In genomic region chr10:61074643-61075042, GRCm38 (mm10) we compare ENCODE assay signal across 18 mouse cellular contexts. TPM values are rescaled to one million over a fixed set of nuclear protein-coding genes. Genes with fewer than 3 reads are reported as not detected.
"Had no signal": no experiment of that assay in that cellular context is flagged by ENCODE, and none has a peak within 500 bp of the region (broad histone marks: within the 10 kb centered on the region; RNA-seq: fewer than 3 reads in every experiment).

No protein-coding gene starts in this region.

- H3K27ac ChIP-seq: lung, embryonic 15.5 days; macrophage; midbrain, embryonic 13.5 days; midbrain, embryonic 15.5 days; neural tube, embryonic 12.5 days; stomach, embryonic 15.5 days; stomach, postnatal 0 days had no signal

- H3K9ac ChIP-seq: lung, embryonic 15.5 days; midbrain, embryonic 13.5 days; midbrain, embryonic 15.5 days; neural tube, embryonic 12.5 days; stomach, embryonic 15.5 days had no signal

- DNase-seq: lung, adult 2 months; lung, postnatal 14 days; lung, postnatal 36 days; right cerebral cortex, postnatal 14 days; thymus, adult 2 months; thymus, postnatal 25 days had no signal

- H3K4me2 ChIP-seq: lung, embryonic 15.5 days; midbrain, embryonic 11.5 days; midbrain, embryonic 13.5 days; midbrain, embryonic 15.5 days; neural tube, embryonic 12.5 days; stomach, embryonic 15.5 days had no signal

- H3K4me1 ChIP-seq: lung, embryonic 15.5 days; megakaryocyte, embryonic 14.5 days; midbrain, embryonic 13.5 days; midbrain, embryonic 15.5 days; stomach, embryonic 15.5 days had no signal

- H3K4me3 ChIP-seq: lung, embryonic 15.5 days; megakaryocyte, embryonic 14.5 days; midbrain, embryonic 13.5 days; midbrain, embryonic 15.5 days; neural tube, embryonic 12.5 days; stomach, embryonic 15.5 days had no signal

- ATAC-seq: lung, postnatal 0 days; midbrain, embryonic 13.5 days; midbrain, embryonic 15.5 days had no signal

- H3K36me3 ChIP-seq: lung, embryonic 15.5 days; midbrain, embryonic 13.5 days; midbrain, embryonic 15.5 days; neural tube, embryonic 12.5 days; stomach, embryonic 15.5 days had no signal

- H3K9me3 ChIP-seq: lung, embryonic 15.5 days; midbrain, embryonic 13.5 days; midbrain, embryonic 15.5 days; neural tube, embryonic 12.5 days; stomach, embryonic 15.5 days had no signal

- H3K27me3 ChIP-seq: lung, embryonic 15.5 days; midbrain, embryonic 15.5 days; neural tube, embryonic 12.5 days; stomach, embryonic 15.5 days had no signal

RNA-seq across cellular contexts. Expression of gene Pcbd1, which starts 14.5 kb away (rescaled TPM):
- total RNA-seq: monocyte, adult 5-6 weeks; neutrophil, adult 5-6 weeks had no signal
- polyA plus RNA-seq: macrophage had no signal
